Mouse (Mus musculus) brain, adult 2 months (tissue): ENCODE measurements at regions not wholly inside any gene's neighbourhood (a gene's known extent, or its start where the extent isn't known, plus 50 kb on each side); places are given as distances from the start of the nearest gene placed in this dataset.

Experiments used
- DNase-seq: peaks from one replicate; pipeline ENCODE4 v3.0.0; 2011; ENCODE audit warnings: low read depth, low spot score

GRCm38 (mm10) chr17:94553400-94553799 lies 196.4 kb downstream of the Mettl4 start:
- peak; percentile 55 for DNase-seq

- DNase-seq = peak; percentile 79
Measured at GRCm38 (mm10) chr17:94528765-94529164, 221.1 kb downstream of the Mettl4 start.
